Mouse (Mus musculus) thymus, postnatal 36 days (tissue): ENCODE results near the gene Olfr618.
"Not testable (repeated sequence)": the region's sequence is repeated elsewhere in the genome, so short reads cannot be mapped to it uniquely, and the experiment has no call there.

Experiments used
- DNase-seq, 2 experiments: peaks; one replicate each; pipeline ENCODE4 v3.0.0; 2022; ENCODE audit warnings: mixed read lengths in 2 of 2

The Olfr618 gene

GRCm38 (mm10) chr7:103589803-103590202 is at the start of gene Olfr618:
Gene Olfr618, plus strand, starts transcription at chr7:103590103.
- DNase-seq: no peak

GRCm38 (mm10) chr7:103542617-103543016 is 47.3 kb upstream of the Olfr618 start, which contains the start of gene Olfr612:
Gene Olfr612, minus strand, starts transcription at chr7:103542717.
- not testable (repeated sequence) for DNase-seq

GRCm38 (mm10) chr7:103547774-103548173 is 42.1 kb upstream of the Olfr618 start, which contains the start of gene Olfr613:
Gene Olfr613, plus strand, starts transcription at chr7:103548074.
- DNase-seq: no peak

DNA sequence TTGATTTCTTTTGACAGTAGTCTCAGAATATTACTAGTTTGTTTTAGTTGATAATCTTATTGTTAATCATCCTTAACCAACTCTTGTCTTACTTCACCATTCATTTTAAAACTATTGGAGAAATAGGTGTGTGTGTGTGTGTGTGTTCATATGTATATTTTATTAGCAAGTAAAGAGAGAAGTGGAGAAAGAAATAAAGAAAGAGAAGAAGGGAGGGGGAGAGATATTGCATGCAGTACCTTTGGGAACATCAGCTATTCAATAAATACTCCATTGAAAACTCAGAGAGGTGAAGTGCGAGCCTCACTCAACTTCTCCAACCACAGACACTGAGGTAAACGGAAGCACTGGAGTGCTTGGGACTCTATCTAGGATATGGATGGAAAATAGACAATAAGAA is 34.1 kb upstream of the Olfr618 start, which contains the start of gene Olfr615:
Gene Olfr615, plus strand, starts transcription at position 301 of the 400 bp plus-strand sequence.
- DNase-seq: no peak

GRCm38 (mm10) chr7:103569043-103569442 is 20.9 kb upstream of the Olfr618 start, which contains the start of gene Olfr616:
Gene Olfr616, minus strand, starts transcription at chr7:103569143.
- DNase-seq: no peak

- no peak for DNase-seq
Observed at GRCm38 (mm10) chr7:103572761-103573160, 17.1 kb upstream of the Olfr618 start, which contains the start of gene Olfr617. Gene Olfr617, plus strand, starts transcription at chr7:103573061.

DNA sequence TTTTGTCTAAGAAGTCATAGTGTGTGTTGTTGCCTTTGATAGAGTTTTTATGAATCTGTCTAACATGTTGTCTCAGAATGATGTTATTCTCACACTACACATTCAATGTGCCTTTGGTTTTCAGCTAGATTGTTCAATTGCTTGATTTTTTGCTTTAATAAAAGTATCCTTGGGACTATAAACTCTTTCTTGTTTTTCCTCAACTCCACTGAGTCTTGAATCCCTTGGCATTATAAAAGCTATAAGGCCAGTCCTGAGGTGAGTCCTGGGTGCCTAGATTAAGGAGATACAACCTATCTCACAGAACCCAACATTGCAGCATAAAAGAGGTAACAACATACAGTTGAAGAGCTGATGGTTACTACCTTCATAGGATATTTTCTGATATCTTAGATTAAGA is 10.4 kb downstream of the Olfr618 start, which contains the start of gene Olfr619:
Gene Olfr619, plus strand, starts transcription at position 301 of the 400 bp plus-strand sequence.
- no peak for DNase-seq

DNA sequence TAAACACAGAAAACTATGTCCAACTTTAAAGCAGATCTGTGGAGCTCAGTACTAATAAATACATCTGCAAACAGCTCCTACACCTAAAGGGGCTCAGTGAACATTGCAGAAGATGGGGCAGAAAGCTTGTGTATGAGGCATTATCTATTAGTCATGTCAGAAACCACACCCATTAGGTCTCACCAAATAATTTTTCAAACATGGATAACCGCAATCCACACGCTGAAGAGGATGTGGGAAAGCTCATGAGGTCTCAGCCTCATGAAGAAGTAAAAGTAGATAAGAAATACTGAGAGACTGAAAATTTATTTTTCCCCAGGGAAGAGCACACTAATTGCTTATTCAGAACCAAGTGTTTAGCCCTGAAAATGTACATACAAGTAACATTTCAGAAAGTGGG is 17.5 kb downstream of the Olfr618 start:
- DNase-seq: no peak

GRCm38 (mm10) chr7:103612434-103612833 is 22.5 kb downstream of the Olfr618 start, which contains the start of gene Olfr620:
Gene Olfr620, minus strand, starts transcription at chr7:103612534.
- no peak for DNase-seq

DNA sequence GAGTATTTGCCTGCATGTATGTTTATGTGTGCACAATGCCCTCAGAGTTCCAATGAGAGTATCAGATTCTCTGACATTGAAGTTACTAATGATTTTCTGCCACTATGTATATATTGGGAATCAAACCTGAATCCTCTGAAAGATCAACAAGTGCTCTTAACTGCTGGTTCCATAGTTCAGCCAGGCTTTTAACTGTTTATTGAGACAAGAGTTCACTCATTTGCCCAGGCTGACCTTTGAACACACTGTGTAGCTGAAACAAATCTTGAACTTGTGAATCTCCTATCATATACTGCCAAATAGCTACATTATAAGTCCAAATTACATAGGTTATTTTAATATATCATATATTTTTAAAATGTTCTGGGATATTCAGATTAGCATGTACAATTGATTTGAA is 46.9 kb downstream of the Olfr618 start:
- no peak for DNase-seq

DNA sequence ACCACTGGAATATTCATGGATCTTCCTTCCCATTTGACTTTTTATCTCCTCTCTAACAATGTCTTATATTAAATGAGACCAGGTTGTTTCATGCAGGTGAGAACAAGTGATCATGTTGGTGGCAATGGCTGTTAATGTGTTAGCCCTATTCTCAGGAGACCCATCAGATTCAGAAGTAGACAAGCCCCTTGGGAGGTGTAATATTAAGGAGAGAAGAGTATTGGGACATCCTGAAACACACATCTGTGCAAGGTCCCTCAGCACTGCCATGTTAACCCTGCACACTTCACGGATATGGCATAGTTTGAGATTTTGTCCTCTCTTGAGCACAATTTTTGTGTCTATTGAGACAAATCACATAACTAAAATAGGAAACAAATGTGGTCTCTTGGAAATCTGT is 52.7 kb downstream of the Olfr618 start, which contains the start of gene Olfr622:
Gene Olfr622, minus strand, starts transcription at position 101 of the 400 bp plus-strand sequence.
- DNase-seq: no peak

DNA sequence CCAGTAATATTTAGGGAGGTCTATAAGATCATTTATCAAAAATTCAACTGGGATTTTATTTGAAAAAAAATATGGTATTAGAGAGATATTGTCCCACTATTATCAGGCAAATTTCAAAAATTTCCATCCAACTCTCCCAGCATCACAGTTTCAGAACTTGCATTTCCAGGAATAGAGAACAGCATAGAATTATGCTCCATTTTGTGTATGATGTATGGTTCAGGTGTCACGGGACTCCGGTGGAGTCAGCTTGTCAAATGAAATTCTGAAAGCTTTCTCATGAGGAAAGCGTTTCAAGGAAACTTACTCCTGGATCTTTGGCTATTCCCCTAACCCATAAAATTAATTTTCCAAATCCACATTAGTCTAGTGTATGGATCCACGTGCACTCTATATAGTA is 54.2 kb downstream of the Olfr618 start:
- no peak for DNase-seq
